Mouse (Mus musculus): ENCODE results near the gene Dhdh.

GRCm38 (mm10) chr7:45454971-45455370 is 33.6 kb downstream of the Dhdh start:
- TF ChIP-seq CTCF (IDR thresholded peaks at IDR 0.05; ENCODE audit: low read depth) (no peak), EP300 (IDR thresholded peaks at IDR 0.05; ENCODE audit: low read depth) (no peak)

Measured in liver, embryonic 14.5 days (tissue).